Mouse (Mus musculus) lung, embryonic 14.5 days (tissue): Measurements from ENCODE around the gene Pglyrp2. TPM values are rescaled to one million over a fixed set of nuclear protein-coding genes. Genes with fewer than 3 reads are reported as not detected.

Experiments
- ATAC-seq: fragments of 200-750 bp; cut with Nextera tagmentation; 2 replicates; pipeline ENCODE4 v1.8.0; 2017; ENCODE audit warnings: mild to moderate bottlenecking, moderate TSS enrichment, moderate library complexity; ENCODE audit not compliant: insufficient read depth
- DNase-seq: peaks from one replicate; pipeline ENCODE4 v3.0.0-alpha.2; 2015
- H3K27ac ChIP-seq: fragments of 300-500 bp; sonication (generic); 2 replicates; pipeline ENCODE4 v1.5.1; 2014; ENCODE audit warnings: low read depth, mild to moderate bottlenecking, moderate library complexity
- H3K27me3 ChIP-seq: fragments of 300-500 bp; sonication (generic); 2 replicates; pipeline ENCODE4 v1.6.1; 2014; ENCODE audit warnings: low read length, control low read depth; ENCODE audit not compliant: insufficient read depth
- H3K36me3 ChIP-seq: fragments of 300-500 bp; sonication (generic); 2 replicates; pipeline ENCODE4 v1.6.1; 2014; ENCODE audit warnings: control low read depth; ENCODE audit not compliant: insufficient read depth
- H3K4me1 ChIP-seq: fragments of 300-500 bp; sonication (generic); 2 replicates; pipeline ENCODE4 v1.6.1; 2014; ENCODE audit warnings: antibody characterized with exemption, control low read depth; ENCODE audit not compliant: insufficient read depth
- H3K4me2 ChIP-seq: fragments of 300-500 bp; sonication (generic); 2 replicates; pipeline ENCODE4 v1.6.1; 2014; ENCODE audit warnings: mild to moderate bottlenecking
- H3K4me3 ChIP-seq: fragments of 300-500 bp; sonication (generic); 2 replicates; pipeline ENCODE4 v1.5.1; 2014; ENCODE audit warnings: low read depth, low read length
- H3K9ac ChIP-seq: fragments of 300-500 bp; sonication (generic); 2 replicates; pipeline ENCODE4 v1.6.1; 2014
- H3K9me3 ChIP-seq: fragments of 300-500 bp; sonication (generic); 2 replicates; pipeline ENCODE4 v1.6.1; 2016; ENCODE audit warnings: low read depth, low read length, control low read depth
- CTCF ChIP-seq: IDR thresholded peaks from 2 replicates; pipeline ENCODE4 v1.5.1; 2016; ENCODE audit warnings: antibody characterized with exemption, low read depth
- WGBS: fragments of 180-500 bp; shearing (Covaris S2); extraction: QIAGEN DNeasy Blood & Tissue Kit; methylation state at CpG from one replicate; pipeline ENCODE4 v1.1.7; 2014; 5-methylcytosine and 5-hydroxymethylcytosine counted together
- microRNA-seq: library from miRNA; unstranded; fragments of <30 nt; microRNA quantifications from one replicate; pipeline ENCODE4, GENCODE M21; 2016; ENCODE audit warnings: borderline number of aligned reads
- polyA plus RNA-seq: library from polyadenylated mRNA; unstranded; fragments of >200 nt; fragmentation: Nextera tagmentation; extraction: Ambion mirVana; gene quantifications from 2 replicates; pipeline ENCODE4 v1.2.1, GENCODE M21; 2014

The Pglyrp2 gene
- polyA plus RNA-seq, 1 experiment from 2014 or later: 0.07 TPM

DNA sequence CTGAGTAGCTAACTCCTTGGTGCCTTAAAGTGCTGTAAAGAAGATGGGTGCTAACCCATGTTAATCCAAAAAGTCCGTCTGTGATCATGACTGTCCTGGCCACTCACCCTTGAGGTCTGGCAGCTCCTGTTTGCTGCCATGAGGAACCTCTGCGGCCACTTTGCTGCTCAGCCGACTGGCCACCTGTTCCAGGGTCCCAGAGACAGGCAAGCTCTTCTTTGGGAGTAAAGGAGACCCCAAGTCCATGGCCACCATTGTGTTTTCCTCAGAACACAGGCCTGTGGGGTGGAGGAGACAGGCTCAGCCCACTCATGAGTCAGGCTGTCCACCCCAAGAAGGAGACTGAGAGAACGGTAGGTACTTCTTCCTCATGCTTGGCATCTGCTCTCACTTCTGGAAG is 61.3 kb downstream of the Pglyrp2 start:
- Histone ChIP-seq H3K9ac (peak overlapping the region; percentile 96), H3K36me3 (peaks cover 54% of the 10 kb centered on the region), H3K4me1 (0 out of 2 replicates have a peak, but pooled peaks cover 4% of the 10 kb centered on the region), H3K27ac (no peak overlapping the region), H3K4me2 (peak overlapping the region; percentile 66), H3K4me3 (peak overlapping the region; percentile 97), H3K9me3 (no peaks in the 10 kb centered on the region), H3K27me3 (no peaks in the 10 kb centered on the region)
- no peak for DNase-seq
- WGBS: 77% methylated on average over 4 of the region's 4 CpGs
- no peak for TF ChIP-seq CTCF
- ATAC-seq: no peak

Small RNAs within 50 kb of the gene (microRNA-seq; reads per million reads assigned to microRNA genes)
- not detected for gene Gm22201

Other genes starting within 250 kb of the Pglyrp2 start
- gene Ephx3, start 234.6 kb downstream of the Pglyrp2 start, polyA plus RNA-seq: 0.14 and 0.22 TPM in 2 replicates
- gene Brd4, start 139.4 kb downstream of the Pglyrp2 start, polyA plus RNA-seq: 111 and 114 TPM in 2 replicates
- gene Akap8, start 102.9 kb downstream of the Pglyrp2 start, polyA plus RNA-seq: 45.4 and 54.3 TPM in 2 replicates
- 68.7 and 82.0 TPM in 2 replicates for gene Akap8l, start 73.6 kb downstream of the Pglyrp2 start, polyA plus RNA-seq
- gene Wiz, start 34.7 kb downstream of the Pglyrp2 start, polyA plus RNA-seq: 41.8 and 48.1 TPM in 2 replicates
- gene Rasal3, start 20.6 kb downstream of the Pglyrp2 start, polyA plus RNA-seq: 0.93 and 1.0 TPM in 2 replicates
- 0.72 and 0.87 TPM in 2 replicates for gene Cyp4f39, start 28.6 kb upstream of the Pglyrp2 start, polyA plus RNA-seq
- 5.4 and 5.9 TPM in 2 replicates for gene Cyp4f17, start 81.9 kb upstream of the Pglyrp2 start, polyA plus RNA-seq
- gene Cyp4f16, start 112.4 kb upstream of the Pglyrp2 start, polyA plus RNA-seq: 14.1 and 15.7 TPM in 2 replicates
- gene Cyp4f37, start 197.1 kb upstream of the Pglyrp2 start, polyA plus RNA-seq: not detected in 2 replicates
- not detected in 2 replicates for gene Cyp4f40, start 234.7 kb upstream of the Pglyrp2 start, polyA plus RNA-seq